Mouse (Mus musculus) bone marrow macrophage, adult 2 months (primary cell): ENCODE results near the gene Hsdl1.

ENCODE experiments used
- CTCF ChIP-seq: IDR thresholded peaks from 2 replicates; pipeline ENCODE4 v1.5.1; 2012; ENCODE audit warnings: low read depth, mild to moderate bottlenecking, low read length, moderate library complexity
- POLR2A ChIP-seq: IDR thresholded peaks from 2 replicates; pipeline ENCODE4 v1.6.1; 2012; ENCODE audit warnings: mild to moderate bottlenecking, low read depth, low read length, borderline replicate concordance

GRCm38 (mm10) chr8:119616811-119617210 lies 41.8 kb upstream of the Hsdl1 start:
- no peak for TF ChIP-seq CTCF
- no peak for TF ChIP-seq POLR2A
